ENCODE assay signal across 8 mouse cellular contexts in genomic region chr1:176697091-176697490, GRCm38 (mm10).
DNase-seq lines count a peak whose midpoint lies in the region; ATAC-seq and TF ChIP-seq lines count a peak whose summit lies in the region.
"Had no signal": no experiment of that assay in that cellular context is flagged by ENCODE, and none has a peak within 500 bp of the region (broad histone marks: within the 10 kb centered on the region; RNA-seq: fewer than 3 reads in every experiment).

No protein-coding gene starts in this region.

- H3K9ac ChIP-seq in midbrain, embryonic 11.5 days (ENCODE audit: low read length): no peak overlapping the region
- H3K9ac ChIP-seq in midbrain, embryonic 15.5 days: no peak overlapping the region
- H3K9ac ChIP-seq in limb, embryonic 11.5 days (ENCODE audit: low read length): no peak overlapping the region
- no peak overlapping the region for H3K9ac ChIP-seq in stomach, postnatal 0 days (ENCODE audit: low read length)
- H3K9ac ChIP-seq: embryonic facial prominence, embryonic 12.5 days had no signal

- H3K27me3 ChIP-seq in midbrain, embryonic 11.5 days (ENCODE audit: control insufficient read depth, insufficient read depth, low read length): no peaks in the 10 kb centered on the region
- no peaks in the 10 kb centered on the region for H3K27me3 ChIP-seq in midbrain, embryonic 15.5 days (replicated peaks)
- H3K27me3 ChIP-seq in embryonic facial prominence, embryonic 10.5 days (replicated peaks; ENCODE audit: low read depth, poor library complexity, severe bottlenecking): no peaks in the 10 kb centered on the region
- H3K27me3 ChIP-seq in limb, embryonic 11.5 days (ENCODE audit: control insufficient read depth, insufficient read depth, low read length): no peaks in the 10 kb centered on the region
- no peaks in the 10 kb centered on the region for H3K27me3 ChIP-seq in stomach, postnatal 0 days (ENCODE audit: control insufficient read depth, insufficient read depth, low read length)
- H3K27me3 ChIP-seq: embryonic facial prominence, embryonic 12.5 days had no signal

- H3K27ac ChIP-seq in midbrain, embryonic 11.5 days (ENCODE audit: low read depth, low read length): no peak overlapping the region
- no peak overlapping the region for H3K27ac ChIP-seq in midbrain, embryonic 15.5 days
- H3K27ac ChIP-seq in embryonic facial prominence, embryonic 10.5 days (replicated peaks): no peak overlapping the region
- H3K27ac ChIP-seq in limb, embryonic 11.5 days (replicated peaks; ENCODE audit: low read depth, low read length): no peak overlapping the region
- H3K27ac ChIP-seq in stomach, postnatal 0 days (replicated peaks): no peak overlapping the region
- H3K27ac ChIP-seq: embryonic facial prominence, embryonic 12.5 days had no signal

- 28% methylated on average over 7 of the region's 7 CpGs for WGBS in midbrain, embryonic 11.5 days
- WGBS in midbrain, embryonic 15.5 days: 21% methylated on average over 7 of the region's 7 CpGs
- WGBS in embryonic facial prominence, embryonic 10.5 days: 14% methylated on average over 7 of the region's 7 CpGs
- WGBS in limb, embryonic 11.5 days: 24% methylated on average over 7 of the region's 7 CpGs
- WGBS in stomach, postnatal 0 days: 15% methylated on average over 7 of the region's 7 CpGs

- H3K4me1 ChIP-seq in midbrain, embryonic 11.5 days (ENCODE audit: control insufficient read depth, insufficient read depth, low read length): no peaks in the 10 kb centered on the region
- H3K4me1 ChIP-seq in midbrain, embryonic 15.5 days: no peaks in the 10 kb centered on the region
- no peaks in the 10 kb centered on the region for H3K4me1 ChIP-seq in embryonic facial prominence, embryonic 10.5 days
- H3K4me1 ChIP-seq in limb, embryonic 11.5 days (ENCODE audit: control insufficient read depth, insufficient read depth, low read length): no peaks in the 10 kb centered on the region
- H3K4me1 ChIP-seq in stomach, postnatal 0 days (replicated peaks; ENCODE audit: control insufficient read depth, insufficient read depth): no peaks in the 10 kb centered on the region
- H3K4me1 ChIP-seq: embryonic facial prominence, embryonic 12.5 days had no signal

- no peak for ATAC-seq in midbrain, embryonic 11.5 days (ENCODE audit: low FRiP score)
- no peak for ATAC-seq in midbrain, embryonic 15.5 days (replicated peaks)
- ATAC-seq in limb, embryonic 11.5 days (ENCODE audit: insufficient number of reproducible peaks, low FRiP score, low TSS enrichment, low read depth): no peak
- ATAC-seq in stomach, postnatal 0 days (ENCODE audit: low FRiP score, low TSS enrichment): no peak

- no peaks in the 10 kb centered on the region for H3K36me3 ChIP-seq in midbrain, embryonic 11.5 days (ENCODE audit: control insufficient read depth, insufficient read depth, low read length)
- H3K36me3 ChIP-seq in midbrain, embryonic 15.5 days (replicated peaks): no peaks in the 10 kb centered on the region
- H3K36me3 ChIP-seq in embryonic facial prominence, embryonic 10.5 days (replicated peaks): no peaks in the 10 kb centered on the region
- no peaks in the 10 kb centered on the region for H3K36me3 ChIP-seq in limb, embryonic 11.5 days (ENCODE audit: control insufficient read depth, insufficient read depth, low read length)
- no peaks in the 10 kb centered on the region for H3K36me3 ChIP-seq in stomach, postnatal 0 days (ENCODE audit: control insufficient read depth, insufficient read depth, low read length)
- H3K36me3 ChIP-seq: embryonic facial prominence, embryonic 12.5 days had no signal

- peak; percentile 91 for DNase-seq in midbrain, embryonic 11.5 days (ENCODE audit: low spot score, missing footprints)
- DNase-seq in adipocyte (ENCODE audit: low spot score) (peak; percentile 51), MN1 (ENCODE audit: low spot score) (no peak)
- peak; percentile 80 for DNase-seq in embryonic facial prominence, embryonic 10.5 days (ENCODE audit: low spot score)
- DNase-seq in limb, embryonic 11.5 days (ENCODE audit: low spot score): peak; percentile 84
- DNase-seq in stomach, postnatal 0 days (ENCODE audit: low spot score): peak; percentile 59

- no peak overlapping the region for H3K4me2 ChIP-seq in midbrain, embryonic 11.5 days
- no peak overlapping the region for H3K4me2 ChIP-seq in midbrain, embryonic 15.5 days
- no peak overlapping the region for H3K4me2 ChIP-seq in limb, embryonic 11.5 days (ENCODE audit: low read depth, severe bottlenecking)
- no peak overlapping the region for H3K4me2 ChIP-seq in stomach, postnatal 0 days (replicated peaks; ENCODE audit: low read depth)
- H3K4me2 ChIP-seq: embryonic facial prominence, embryonic 12.5 days had no signal

- TF ChIP-seq EP300 in stomach, postnatal 0 days (optimal IDR thresholded peaks at IDR 0.05): no peak

- H3K9me3 ChIP-seq in midbrain, embryonic 11.5 days (ENCODE audit: control insufficient read depth, low read length): no peaks in the 10 kb centered on the region
- H3K9me3 ChIP-seq in midbrain, embryonic 15.5 days: no peaks in the 10 kb centered on the region
- H3K9me3 ChIP-seq in embryonic facial prominence, embryonic 10.5 days: no peaks in the 10 kb centered on the region
- no peaks in the 10 kb centered on the region for H3K9me3 ChIP-seq in limb, embryonic 11.5 days (ENCODE audit: control insufficient read depth, low read length)
- no peaks in the 10 kb centered on the region for H3K9me3 ChIP-seq in stomach, postnatal 0 days (ENCODE audit: control insufficient read depth, low read length)
- H3K9me3 ChIP-seq: embryonic facial prominence, embryonic 12.5 days had no signal

- no peak overlapping the region for H3K4me3 ChIP-seq in midbrain, embryonic 11.5 days (ENCODE audit: low read depth, low read length)
- no peak overlapping the region for H3K4me3 ChIP-seq in midbrain, embryonic 15.5 days
- H3K4me3 ChIP-seq in embryonic facial prominence, embryonic 10.5 days: no peak overlapping the region
- no peak overlapping the region for H3K4me3 ChIP-seq in limb, embryonic 11.5 days (ENCODE audit: low read depth, low read length)
- H3K4me3 ChIP-seq in stomach, postnatal 0 days (ENCODE audit: low read depth, low read length): no peak overlapping the region
- H3K4me3 ChIP-seq: embryonic facial prominence, embryonic 12.5 days had no signal

- TF ChIP-seq CTCF in stomach, postnatal 0 days (IDR thresholded peaks at IDR 0.05; ENCODE audit: low read depth): no peak
